24 mouse cellular contexts compared by ENCODE assay signal in genomic region chr8:49822791-49823190, GRCm38 (mm10).
DNase-seq lines count a peak whose midpoint lies in the region; ATAC-seq and TF ChIP-seq lines count a peak whose summit lies in the region.
"Had no signal": no experiment of that assay in that cellular context is flagged by ENCODE, and none has a peak within 500 bp of the region (broad histone marks: within the 10 kb centered on the region; RNA-seq: fewer than 3 reads in every experiment).

No protein-coding gene starts in this region.

- no peaks in the 10 kb centered on the region for H3K9me3 ChIP-seq in hindbrain, embryonic 14.5 days (ENCODE audit: control insufficient read depth, low read length)
- H3K9me3 ChIP-seq in hindbrain, embryonic 10.5 days: no peaks in the 10 kb centered on the region
- no peaks in the 10 kb centered on the region for H3K9me3 ChIP-seq in lung, embryonic 14.5 days (ENCODE audit: low read depth, low read length)
- H3K9me3 ChIP-seq: embryonic facial prominence, embryonic 15.5 days; heart, embryonic 13.5 days had no signal

- H3K4me2 ChIP-seq in hindbrain, embryonic 14.5 days (replicated peaks): no peak overlapping the region
- H3K4me2 ChIP-seq in lung, embryonic 14.5 days: no peak overlapping the region
- H3K4me2 ChIP-seq: embryonic facial prominence, embryonic 15.5 days; heart, embryonic 13.5 days had no signal

- no peak overlapping the region for H3K27ac ChIP-seq in hindbrain, embryonic 14.5 days
- no peak overlapping the region for H3K27ac ChIP-seq in hindbrain, embryonic 10.5 days
- H3K27ac ChIP-seq in lung, embryonic 14.5 days (ENCODE audit: low read depth): no peak overlapping the region
- H3K27ac ChIP-seq: embryonic facial prominence, embryonic 15.5 days; heart, adult 2 months; heart, embryonic 13.5 days; left cerebral cortex, adult 2 months had no signal

- no peaks in the 10 kb centered on the region for H3K4me1 ChIP-seq in hindbrain, embryonic 14.5 days (replicated peaks; ENCODE audit: control insufficient read depth, insufficient read depth, low read length)
- H3K4me1 ChIP-seq in hindbrain, embryonic 10.5 days (replicated peaks): peaks cover 5% of the 10 kb centered on the region
- H3K4me1 ChIP-seq in lung, embryonic 14.5 days (ENCODE audit: insufficient read depth): no peaks in the 10 kb centered on the region
- H3K4me1 ChIP-seq: embryonic facial prominence, embryonic 15.5 days; heart, embryonic 13.5 days had no signal

- no peaks in the 10 kb centered on the region for H3K36me3 ChIP-seq in hindbrain, embryonic 14.5 days (replicated peaks; ENCODE audit: control insufficient read depth, insufficient read depth)
- no peaks in the 10 kb centered on the region for H3K36me3 ChIP-seq in hindbrain, embryonic 10.5 days
- no peaks in the 10 kb centered on the region for H3K36me3 ChIP-seq in lung, embryonic 14.5 days (ENCODE audit: insufficient read depth)
- H3K36me3 ChIP-seq: embryonic facial prominence, embryonic 15.5 days; heart, embryonic 13.5 days had no signal

- 42% methylated on average over 2 of the region's 2 CpGs for WGBS in hindbrain, embryonic 14.5 days
- 74% methylated on average over 2 of the region's 2 CpGs for WGBS in hindbrain, embryonic 10.5 days
- WGBS in lung, embryonic 14.5 days: 62% methylated on average over 2 of the region's 2 CpGs

- DNase-seq in cerebellum, postnatal 10 days: peak; percentile 55 to 66
- DNase-seq in cerebellum, adult 9-11 months: no peak
- peak; percentile 52 for DNase-seq in hindbrain, embryonic 14.5 days (ENCODE audit: low spot score)
- no peak for DNase-seq in hindbrain, embryonic 10.5 days (ENCODE audit: low spot score)
- DNase-seq in lung, embryonic 14.5 days: peak; percentile 22
- DNase-seq in lung, postnatal 4 days: no peak
- peak; percentile 88 for DNase-seq in brain, embryonic 14.5 days (ENCODE audit: low read depth)
- DNase-seq: adrenal gland, postnatal 36 days; cerebellum, adult 11 months; cerebellum, postnatal 36 days; embryo, embryonic 11 days; gastrocnemius, postnatal 25 days; heart, adult 2 months; heart, postnatal 36 days; layer of hippocampus, adult 9-11 months; thymus, adult 18-20 months; thymus, postnatal 36 days had no signal

- TF ChIP-seq POLR2A in brain, embryonic 14.5 days (IDR thresholded peaks at IDR 0.05; ENCODE audit: borderline replicate concordance, extremely low read depth, insufficient read depth, insufficient read length, poor library complexity, severe bottlenecking): no peak

- no peak overlapping the region for H3K9ac ChIP-seq in hindbrain, embryonic 14.5 days
- H3K9ac ChIP-seq in lung, embryonic 14.5 days: no peak overlapping the region
- H3K9ac ChIP-seq: embryonic facial prominence, embryonic 15.5 days; heart, embryonic 13.5 days had no signal

- no peak for TF ChIP-seq CTCF in lung, embryonic 14.5 days (IDR thresholded peaks at IDR 0.05; ENCODE audit: low read depth)
- TF ChIP-seq CTCF in brain, embryonic 14.5 days (IDR thresholded peaks at IDR 0.05; ENCODE audit: borderline replicate concordance, extremely low read depth, insufficient read depth, insufficient read length): no peak

- no peak overlapping the region for H3K4me3 ChIP-seq in hindbrain, embryonic 14.5 days (replicated peaks; ENCODE audit: low read length)
- H3K4me3 ChIP-seq in hindbrain, embryonic 10.5 days: no peak overlapping the region
- no peak overlapping the region for H3K4me3 ChIP-seq in lung, embryonic 14.5 days (ENCODE audit: low read depth, low read length)
- H3K4me3 ChIP-seq: embryonic facial prominence, embryonic 15.5 days; heart, adult 2 months; heart, embryonic 13.5 days; left cerebral cortex, adult 2 months had no signal

- no peak for ATAC-seq in hindbrain, embryonic 14.5 days (ENCODE audit: low FRiP score)
- no peak for ATAC-seq in lung, embryonic 14.5 days (ENCODE audit: insufficient read depth)
- ATAC-seq: hindbrain, embryonic 16.5 days; intestine, embryonic 16.5 days; lung, postnatal 0 days; midbrain, embryonic 16.5 days had no signal

- H3K27me3 ChIP-seq in hindbrain, embryonic 14.5 days (ENCODE audit: control insufficient read depth, insufficient read depth, low read length): 0 out of 2 replicates have a peak, but pooled peaks cover 3% of the 10 kb centered on the region
- no peaks in the 10 kb centered on the region for H3K27me3 ChIP-seq in hindbrain, embryonic 10.5 days (ENCODE audit: insufficient read depth, poor library complexity, severe bottlenecking)
- H3K27me3 ChIP-seq in lung, embryonic 14.5 days (ENCODE audit: insufficient read depth, low read length): no peaks in the 10 kb centered on the region
- H3K27me3 ChIP-seq: embryonic facial prominence, embryonic 15.5 days; heart, embryonic 13.5 days had no signal

Comparison
In these comparisons a context has a peak if more than half of its experiments do, and no peak if none do; other contexts are left out.
1. DNase-seq: peak in cerebellum, postnatal 10 days (2 of 2), hindbrain, embryonic 14.5 days (single experiment), lung, embryonic 14.5 days (single experiment) and brain, embryonic 14.5 days (single experiment); none in cerebellum, adult 9-11 months (single experiment), hindbrain, embryonic 10.5 days (single experiment) and lung, postnatal 4 days (0 of 2).